Mouse (Mus musculus) E14TG2a.4 (cell line): ENCODE results near the gene Cavin3.

Experiments
- CTCF ChIP-seq: conservative IDR thresholded peaks from 2 replicates; pipeline ENCODE4 v1.5.1; 2014; ENCODE audit warnings: low read length
- NANOG ChIP-seq: IDR thresholded peaks from 2 replicates; pipeline ENCODE4 v1.6.1; 2014; ENCODE audit warnings: borderline replicate concordance, low read length, mixed read lengths
- POU5F1 ChIP-seq: IDR thresholded peaks from 2 replicates; pipeline ENCODE4 v1.6.1; 2014; ENCODE audit warnings: low read length, borderline replicate concordance

- TF ChIP-seq CTCF (no peak), NANOG (no peak), POU5F1 (no peak)
Measured at GRCm38 (mm10) chr7:105510143-105510542, 28.0 kb upstream of the Cavin3 start.
